Mouse (Mus musculus) E14TG2a.4 (cell line): ENCODE results near the gene Myl3.

Experiments used
- H3K27me3 ChIP-seq: 2 replicates; pipeline ENCODE4 v1.6.1; 2014; ENCODE audit warnings: low read length, control low read depth; ENCODE audit not compliant: insufficient read depth
- H3K36me3 ChIP-seq: 2 replicates; pipeline ENCODE4 v1.6.1; 2014; ENCODE audit warnings: low read length, control low read depth; ENCODE audit not compliant: insufficient read depth
- H3K4me1 ChIP-seq: replicated peaks from 2 replicates; pipeline ENCODE4 v1.6.1; 2014; ENCODE audit warnings: low read depth, low read length, control low read depth
- H3K4me3 ChIP-seq: replicated peaks from 2 replicates; pipeline ENCODE4 v1.5.1; 2014; ENCODE audit warnings: mild to moderate bottlenecking, low read length
- H3K9me3 ChIP-seq: 2 replicates; pipeline ENCODE4 v1.6.1; 2014; ENCODE audit warnings: low read length, control low read depth
- CTCF ChIP-seq: conservative IDR thresholded peaks from 2 replicates; pipeline ENCODE4 v1.5.1; 2014; ENCODE audit warnings: low read length
- NANOG ChIP-seq: IDR thresholded peaks from 2 replicates; pipeline ENCODE4 v1.6.1; 2014; ENCODE audit warnings: borderline replicate concordance, low read length, mixed read lengths
- POU5F1 ChIP-seq: IDR thresholded peaks from 2 replicates; pipeline ENCODE4 v1.6.1; 2014; ENCODE audit warnings: low read length, borderline replicate concordance

Gene Myl3

GRCm38 (mm10) chr9:110718810-110719209, 22.9 kb upstream of the Myl3 start:
- Histone ChIP-seq H3K4me3 (no peak overlapping the region), H3K36me3 (peaks cover 25% of the 10 kb centered on the region), H3K4me1 (no peaks in the 10 kb centered on the region; the same call in none of the 2 replicates), H3K9me3 (no peaks in the 10 kb centered on the region), H3K27me3 (peaks cover 2% of the 10 kb centered on the region)
- TF ChIP-seq POU5F1 (no peak), CTCF (no peak), NANOG (no peak)

GRCm38 (mm10) chr9:110719977-110720376, 21.7 kb upstream of the Myl3 start:
- peaks cover 13% of the 10 kb centered on the region for H3K36me3 ChIP-seq
- H3K9me3 ChIP-seq = no peaks in the 10 kb centered on the region
- H3K4me1 ChIP-seq = no peaks in the 10 kb centered on the region; the same call in 1 of the 2 replicates
- no peak overlapping the region for H3K4me3 ChIP-seq
- H3K27me3 ChIP-seq = peaks cover 13% of the 10 kb centered on the region
- TF ChIP-seq CTCF (no peak), POU5F1 (no peak), NANOG (no peak)

- TF ChIP-seq NANOG (no peak), CTCF (no peak), POU5F1 (no peak)
- Histone ChIP-seq H3K9me3 (no peaks in the 10 kb centered on the region), H3K36me3 (no peaks in the 10 kb centered on the region), H3K4me1 (peaks cover 19% of the 10 kb centered on the region), H3K4me3 (no peak overlapping the region), H3K27me3 (peaks cover 34% of the 10 kb centered on the region)
Observed at GRCm38 (mm10) chr9:110722060-110722459, 19.6 kb upstream of the Myl3 start.

- TF ChIP-seq POU5F1 = no peak
- TF ChIP-seq NANOG = no peak
- TF ChIP-seq CTCF = no peak
- H3K9me3 ChIP-seq = peaks cover 14% of the 10 kb centered on the region
- H3K4me3 ChIP-seq = no peak overlapping the region
- peaks cover 71% of the 10 kb centered on the region for H3K27me3 ChIP-seq
- H3K36me3 ChIP-seq = no peaks in the 10 kb centered on the region
- peaks cover 30% of the 10 kb centered on the region for H3K4me1 ChIP-seq
Observed at GRCm38 (mm10) chr9:110725721-110726135, 15.9 kb upstream of the Myl3 start.

- H3K9me3 ChIP-seq = peaks cover 14% of the 10 kb centered on the region
- H3K27me3 ChIP-seq = peaks cover 82% of the 10 kb centered on the region
- peak overlapping the region; percentile 71 for H3K4me3 ChIP-seq
- TF ChIP-seq POU5F1 (no peak), NANOG (no peak), CTCF (no peak)
- no peaks in the 10 kb centered on the region for H3K36me3 ChIP-seq
- H3K4me1 ChIP-seq = peaks cover 37% of the 10 kb centered on the region
Observed at GRCm38 (mm10) chr9:110726867-110727266, 14.8 kb upstream of the Myl3 start.

- Histone ChIP-seq H3K4me3 (no peak overlapping the region), H3K4me1 (peaks cover 53% of the 10 kb centered on the region), H3K9me3 (peaks cover 14% of the 10 kb centered on the region), H3K36me3 (no peaks in the 10 kb centered on the region), H3K27me3 (peaks cover 98% of the 10 kb centered on the region)
- TF ChIP-seq CTCF = peak; percentile 43
- no peak for TF ChIP-seq POU5F1
Observed at GRCm38 (mm10) chr9:110729841-110730240, 11.8 kb upstream of the Myl3 start.

GRCm38 (mm10) chr9:110731859-110732258, 9.8 kb upstream of the Myl3 start:
- H3K27me3 ChIP-seq = peaks cover 98% of the 10 kb centered on the region
- peaks cover 44% of the 10 kb centered on the region for H3K4me1 ChIP-seq
- TF ChIP-seq NANOG (no peak), CTCF (no peak), POU5F1 (no peak)
- peak overlapping the region; percentile 73; the same call in 1 of the 2 replicates for H3K4me3 ChIP-seq
- H3K9me3 ChIP-seq = peaks cover 14% of the 10 kb centered on the region
- H3K36me3 ChIP-seq = no peaks in the 10 kb centered on the region

GRCm38 (mm10) chr9:110732623-110733022, 9.0 kb upstream of the Myl3 start:
- H3K36me3 ChIP-seq = no peaks in the 10 kb centered on the region
- H3K27me3 ChIP-seq = peaks cover 95% of the 10 kb centered on the region
- peaks cover 38% of the 10 kb centered on the region for H3K4me1 ChIP-seq
- H3K4me3 ChIP-seq = peak overlapping the region; percentile 73
- TF ChIP-seq NANOG (no peak), CTCF (no peak), POU5F1 (no peak)
- peaks cover 13% of the 10 kb centered on the region for H3K9me3 ChIP-seq

GRCm38 (mm10) chr9:110733102-110733501, 8.6 kb upstream of the Myl3 start:
- peaks cover 8% of the 10 kb centered on the region for H3K9me3 ChIP-seq
- H3K27me3 ChIP-seq = peaks cover 90% of the 10 kb centered on the region
- H3K36me3 ChIP-seq = no peaks in the 10 kb centered on the region
- peak overlapping the region; percentile 73 for H3K4me3 ChIP-seq
- peaks cover 35% of the 10 kb centered on the region for H3K4me1 ChIP-seq
- TF ChIP-seq CTCF (no peak), POU5F1 (no peak), NANOG (no peak)
